Mouse (Mus musculus) embryonic facial prominence, embryonic 12.5 days (tissue): Measurements from ENCODE around the gene Mdga1. TPM values are rescaled to one million over a fixed set of nuclear protein-coding genes. Genes with fewer than 3 reads are reported as not detected.

ENCODE experiments used
- ATAC-seq: fragments of 200-750 bp; cut with Nextera tagmentation; 2 replicates; pipeline ENCODE4 v1.8.0; 2017; ENCODE audit not compliant: insufficient number of reproducible peaks, insufficient read depth, low FRiP score, low TSS enrichment
- H3K27ac ChIP-seq: fragments of 300-500 bp; sonication (generic); 2 replicates; pipeline ENCODE4 v1.5.1; 2016; ENCODE audit warnings: mild to moderate bottlenecking
- H3K27me3 ChIP-seq: fragments of 300-500 bp; sonication (generic); 2 replicates; pipeline ENCODE4 v1.6.1; 2016; ENCODE audit warnings: mild to moderate bottlenecking, moderate library complexity
- H3K36me3 ChIP-seq: fragments of 300-500 bp; sonication (generic); 2 replicates; pipeline ENCODE4 v1.6.1; 2016; ENCODE audit warnings: mild to moderate bottlenecking
- H3K4me1 ChIP-seq: fragments of 300-500 bp; sonication (generic); 2 replicates; pipeline ENCODE4 v1.6.1; 2016
- H3K4me2 ChIP-seq: fragments of 300-500 bp; sonication (generic); replicated peaks from 2 replicates; pipeline ENCODE4 v1.6.1; 2016; ENCODE audit warnings: mild to moderate bottlenecking, moderate library complexity
- H3K4me3 ChIP-seq: fragments of 300-500 bp; sonication (generic); 2 replicates; pipeline ENCODE4 v1.5.1; 2016; ENCODE audit warnings: mild to moderate bottlenecking
- H3K9ac ChIP-seq: fragments of 300-500 bp; sonication (generic); 2 replicates; pipeline ENCODE4 v1.6.1; 2016; ENCODE audit warnings: mild to moderate bottlenecking, moderate library complexity
- H3K9me3 ChIP-seq: fragments of 300-500 bp; sonication (generic); 2 replicates; pipeline ENCODE4 v1.6.1; 2016; ENCODE audit warnings: mild to moderate bottlenecking, moderate library complexity
- WGBS: fragments of 180-500 bp; shearing (Covaris S2); methylation state at CpG from one replicate; pipeline ENCODE4 v1.1.7; 2016; 5-methylcytosine and 5-hydroxymethylcytosine counted together
- polyA plus RNA-seq: library from polyadenylated mRNA; unstranded; fragments of >200 nt; fragmentation: Nextera tagmentation; extraction: Ambion mirVana; gene quantifications from 2 replicates; pipeline ENCODE4 v1.2.1, GENCODE M21; 2016

Gene Mdga1
- polyA plus RNA-seq, 1 experiment from 2014 or later: 4.0 TPM

DNA sequence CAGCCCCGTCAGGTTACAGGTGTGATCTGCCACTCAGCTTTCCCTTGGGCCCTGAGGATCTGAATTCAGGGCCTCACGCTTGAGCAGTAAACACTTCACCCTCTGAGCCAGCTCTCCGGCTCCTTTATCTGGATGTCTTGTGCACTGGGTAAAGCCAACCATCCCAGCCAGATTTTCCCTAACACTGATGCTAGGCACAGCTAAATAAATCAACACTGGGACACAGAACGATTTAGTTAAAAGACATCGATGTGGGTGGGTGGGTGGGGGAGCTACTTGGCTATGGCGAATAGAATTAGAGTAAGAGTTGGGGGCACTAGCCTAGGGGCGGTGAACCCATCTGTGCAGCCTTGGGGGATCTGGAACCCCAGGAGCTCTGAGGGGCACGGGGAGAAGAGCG, 135.6 kb downstream of the Mdga1 start:
- ATAC-seq: no peak
- Histone ChIP-seq H3K9me3 (no peaks in the 10 kb centered on the region), H3K27me3 (no peaks in the 10 kb centered on the region), H3K4me1 (peaks cover 14% of the 10 kb centered on the region), H3K36me3 (no peaks in the 10 kb centered on the region), H3K9ac (no peak overlapping the region), H3K27ac (no peak overlapping the region), H3K4me3 (no peak overlapping the region), H3K4me2 (no peak overlapping the region)
- WGBS: 87% methylated on average over 9 of the region's 9 CpGs

- no peak overlapping the region for H3K9ac ChIP-seq
- 84% methylated on average over 11 of the region's 11 CpGs for whole genome bisulfite sequencing
These were observed 138.2 kb downstream of the Mdga1 start for GRCm38 (mm10) chr17:29831696-29832095.

DNA sequence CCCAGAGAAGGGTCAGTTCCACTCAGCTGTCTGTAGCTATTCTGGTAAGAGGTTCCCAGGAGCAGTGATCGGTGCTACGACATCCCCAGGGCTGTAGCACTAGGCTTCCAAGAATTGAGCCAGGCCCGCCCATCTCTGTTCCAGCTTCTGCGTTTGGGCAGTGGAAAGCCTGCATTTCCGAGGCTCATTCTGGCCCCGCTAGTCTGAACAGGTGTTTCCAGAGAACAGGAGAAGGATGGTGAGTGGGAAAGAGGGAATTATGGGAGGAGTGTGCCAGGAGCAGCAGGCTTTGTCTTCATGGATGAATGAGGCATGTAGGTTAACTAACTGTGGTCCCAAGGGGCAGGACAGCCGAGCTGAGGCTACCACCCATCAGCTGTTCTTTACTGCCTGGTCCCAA, 140.8 kb downstream of the Mdga1 start:
- Histone ChIP-seq H3K9me3 (no peaks in the 10 kb centered on the region), H3K4me3 (no peak overlapping the region), H3K9ac (no peak overlapping the region), H3K36me3 (no peaks in the 10 kb centered on the region), H3K27me3 (no peaks in the 10 kb centered on the region), H3K4me2 (no peak overlapping the region), H3K4me1 (no peaks in the 10 kb centered on the region), H3K27ac (no peak overlapping the region)
- WGBS: 80% methylated on average over 7 of the region's 7 CpGs
- ATAC-seq: no peak

More at GRCm38 (mm10) chr17:29831696-29832095, 138.2 kb downstream of the Mdga1 start:
- ATAC-seq: no peak
- no peaks in the 10 kb centered on the region for H3K36me3 ChIP-seq
- no peaks in the 10 kb centered on the region for H3K4me1 ChIP-seq
- H3K4me2 ChIP-seq: no peak overlapping the region
- H3K4me3 ChIP-seq: no peak overlapping the region
- H3K9me3 ChIP-seq: no peaks in the 10 kb centered on the region
- no peak overlapping the region for H3K27ac ChIP-seq
- no peaks in the 10 kb centered on the region for H3K27me3 ChIP-seq

DNA sequence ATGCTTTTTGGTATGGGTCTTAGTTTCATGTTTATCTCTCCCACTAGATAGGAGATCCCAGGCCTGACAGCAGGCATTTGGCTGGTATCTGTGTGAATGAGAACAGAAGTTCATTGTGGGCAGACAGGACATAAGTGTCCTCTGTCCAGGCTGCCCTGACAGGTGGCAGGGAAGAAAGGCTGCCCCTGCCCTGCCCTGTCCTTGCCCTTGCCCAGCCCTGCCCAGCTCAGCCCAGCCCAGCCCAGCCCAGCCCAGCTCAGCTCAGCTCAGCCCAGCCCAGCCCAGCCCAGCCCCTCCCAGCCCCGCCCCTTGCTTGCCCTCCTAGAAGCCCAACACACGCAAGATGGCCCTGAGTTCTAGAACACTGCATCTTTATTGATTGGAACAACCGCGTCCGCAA, 142.3 kb downstream of the Mdga1 start:
- no peak overlapping the region for H3K4me3 ChIP-seq
- H3K4me2 ChIP-seq: no peak overlapping the region
- no peaks in the 10 kb centered on the region for H3K27me3 ChIP-seq
- no peaks in the 10 kb centered on the region for H3K36me3 ChIP-seq
- ATAC-seq: no peak
- H3K9me3 ChIP-seq: no peaks in the 10 kb centered on the region
- 69% methylated on average over 5 of the region's 5 CpGs for WGBS
- no peak overlapping the region for H3K27ac ChIP-seq
- H3K4me1 ChIP-seq: no peaks in the 10 kb centered on the region
- no peak overlapping the region for H3K9ac ChIP-seq

DNA sequence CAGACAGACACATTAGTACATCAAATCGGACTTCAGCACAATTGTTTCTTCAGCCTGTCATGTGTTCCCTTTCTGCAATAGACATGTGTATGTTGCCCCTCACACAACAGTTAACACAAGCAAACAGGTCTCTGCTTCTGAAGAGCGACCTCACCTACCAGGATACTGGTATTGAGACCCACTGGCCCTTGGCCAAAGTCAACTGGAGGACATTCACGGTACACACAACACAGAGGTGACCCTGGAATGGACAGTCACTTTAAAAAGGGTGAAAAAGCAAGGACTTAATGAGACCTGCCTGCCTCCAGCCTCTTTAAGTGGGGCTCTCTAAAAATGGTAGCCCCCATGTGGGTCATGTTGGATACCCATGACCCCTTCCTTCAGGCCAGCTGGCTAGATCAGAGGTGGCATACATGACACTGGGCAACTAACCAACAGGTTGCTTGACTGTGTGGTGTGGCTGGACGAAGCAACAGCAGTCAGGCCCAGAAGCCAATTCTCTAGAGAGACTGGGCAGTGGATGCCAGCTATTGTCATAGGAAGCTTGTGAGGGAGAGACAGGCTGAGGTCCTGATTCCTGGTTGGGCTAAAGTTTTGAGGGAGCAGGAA, 145.3 kb downstream of the Mdga1 start:
- no peaks in the 10 kb centered on the region for H3K9me3 ChIP-seq

GRCm38 (mm10) chr17:29824208-29824509, 145.7 kb downstream of the Mdga1 start:
- ATAC-seq: no peak
- Histone ChIP-seq H3K4me3 (no peak overlapping the region), H3K4me1 (no peaks in the 10 kb centered on the region), H3K27me3 (no peaks in the 10 kb centered on the region), H3K9me3 (no peaks in the 10 kb centered on the region), H3K27ac (no peak overlapping the region), H3K4me2 (no peak overlapping the region), H3K9ac (no peak overlapping the region), H3K36me3 (no peaks in the 10 kb centered on the region)
- WGBS: 60% methylated on average over 5 of the region's 5 CpGs

More for the DNA sequence above, 145.3 kb downstream of the Mdga1 start:
- Histone ChIP-seq H3K27me3 (no peaks in the 10 kb centered on the region), H3K9ac (no peak overlapping the region), H3K4me1 (no peaks in the 10 kb centered on the region), H3K27ac (no peak overlapping the region), H3K36me3 (no peaks in the 10 kb centered on the region), H3K4me2 (no peak overlapping the region), H3K4me3 (no peak overlapping the region)
- 78% methylated on average over 4 of the region's 4 CpGs for WGBS
- no peak for ATAC-seq

DNA sequence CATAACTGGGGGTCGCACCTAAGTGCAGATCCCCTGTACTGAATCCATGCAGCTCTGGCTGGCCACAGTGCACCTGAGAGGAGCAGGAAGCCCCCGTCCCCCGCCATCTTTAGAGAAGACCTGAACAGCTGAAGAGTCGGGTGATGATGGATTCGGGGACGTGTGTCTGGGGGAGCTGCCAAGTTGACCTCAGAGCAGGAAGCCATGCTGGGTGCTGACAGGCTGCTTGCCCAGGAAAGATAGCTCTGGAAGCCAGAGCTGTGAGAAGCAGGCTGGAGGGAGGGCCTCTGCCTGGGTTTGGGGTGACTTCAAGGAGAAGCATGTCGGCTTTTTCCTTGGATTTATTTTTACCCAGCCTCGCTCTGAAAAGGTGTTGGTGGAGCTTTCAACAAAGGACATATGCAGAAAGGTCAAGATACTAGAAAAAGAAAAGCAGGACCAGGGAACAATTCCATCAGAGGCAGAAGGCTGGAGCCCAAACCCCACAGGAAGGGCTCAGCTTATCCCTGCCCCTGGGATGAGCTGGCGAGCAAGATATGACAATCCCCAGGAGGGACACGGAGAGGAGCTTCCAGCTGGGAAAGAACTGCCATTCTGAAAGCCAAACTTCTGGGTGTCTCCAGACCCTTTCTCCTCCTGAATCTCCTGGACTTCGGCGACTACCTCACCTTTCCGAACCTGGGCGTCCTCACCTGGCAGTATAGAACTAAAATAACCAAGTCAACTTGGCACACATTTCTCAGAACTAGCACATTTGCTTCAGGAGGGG, 146.3 kb downstream of the Mdga1 start:
- WGBS: 67% methylated on average over 14 of the region's 14 CpGs
- Histone ChIP-seq H3K4me1 (peaks cover 1% of the 10 kb centered on the region), H3K36me3 (no peaks in the 10 kb centered on the region), H3K4me2 (no peak overlapping the region), H3K9ac (no peak overlapping the region), H3K27ac (no peak overlapping the region), H3K9me3 (no peaks in the 10 kb centered on the region), H3K27me3 (no peaks in the 10 kb centered on the region), H3K4me3 (no peak overlapping the region)
- no peak for ATAC-seq

DNA sequence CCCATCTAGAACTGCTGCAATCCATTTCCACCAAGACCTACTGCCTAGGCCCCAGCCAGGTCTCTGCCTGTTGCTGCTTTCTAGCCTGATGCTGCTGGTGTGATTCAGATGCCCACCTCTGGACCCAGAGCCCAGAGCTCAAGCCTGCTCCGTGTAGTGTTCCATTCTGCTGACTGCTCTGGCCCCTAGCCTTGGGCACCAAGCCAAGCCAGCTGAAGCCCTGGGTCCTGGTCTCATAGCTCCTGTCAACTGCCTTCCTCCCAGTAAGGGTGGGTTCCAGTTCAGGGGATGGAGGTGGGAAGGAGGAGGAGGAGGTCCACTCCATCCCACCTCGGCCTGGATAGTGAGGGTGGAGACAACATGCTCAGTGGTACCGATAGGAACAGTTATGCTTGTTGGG, 150.3 kb downstream of the Mdga1 start:
- WGBS: 92% methylated on average over 3 of the region's 3 CpGs
- no peak overlapping the region for H3K9ac ChIP-seq
- no peak overlapping the region for H3K27ac ChIP-seq
- H3K27me3 ChIP-seq: no peaks in the 10 kb centered on the region
- peaks cover 8% of the 10 kb centered on the region for H3K4me1 ChIP-seq
- H3K9me3 ChIP-seq: no peaks in the 10 kb centered on the region
- no peak for ATAC-seq
- no peaks in the 10 kb centered on the region for H3K36me3 ChIP-seq
- no peak overlapping the region for H3K4me3 ChIP-seq
- H3K4me2 ChIP-seq: no peak overlapping the region

DNA sequence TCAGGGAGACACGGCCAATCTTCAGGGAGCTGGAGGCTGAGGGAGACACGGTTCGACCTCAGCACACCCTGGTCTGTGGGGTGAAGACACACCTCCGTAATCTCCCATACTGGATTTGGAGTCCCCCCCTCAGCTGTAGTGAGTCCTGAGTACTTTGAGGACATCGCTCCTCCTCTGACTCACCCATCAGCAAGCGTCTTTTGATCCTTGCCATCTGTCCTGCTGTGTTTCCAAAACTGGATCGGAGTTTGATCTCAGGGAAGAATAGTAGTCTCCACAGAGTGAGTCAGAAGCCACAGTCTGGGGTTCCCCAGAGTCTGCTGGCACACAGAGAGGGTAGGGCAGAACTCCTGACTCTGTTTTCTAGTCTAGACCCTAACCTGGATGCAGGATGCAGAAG, 150.9 kb downstream of the Mdga1 start:
- no peak overlapping the region for H3K4me2 ChIP-seq
- no peak overlapping the region for H3K9ac ChIP-seq
- 83% methylated on average over 7 of the region's 7 CpGs for WGBS
- no peaks in the 10 kb centered on the region for H3K27me3 ChIP-seq
- no peak for ATAC-seq
- no peak overlapping the region for H3K27ac ChIP-seq
- no peaks in the 10 kb centered on the region for H3K9me3 ChIP-seq
- no peaks in the 10 kb centered on the region for H3K36me3 ChIP-seq
- H3K4me3 ChIP-seq: no peak overlapping the region
- peaks cover 8% of the 10 kb centered on the region for H3K4me1 ChIP-seq

GRCm38 (mm10) chr17:29818264-29818945, 151.5 kb downstream of the Mdga1 start:
- no peaks in the 10 kb centered on the region for H3K9me3 ChIP-seq
- H3K27ac ChIP-seq: no peak overlapping the region
- 35% methylated on average over 11 of the region's 11 CpGs for WGBS
- H3K9ac ChIP-seq: no peak overlapping the region
- H3K4me3 ChIP-seq: no peak overlapping the region
- no peaks in the 10 kb centered on the region for H3K27me3 ChIP-seq
- no peak overlapping the region for H3K4me2 ChIP-seq
- no peaks in the 10 kb centered on the region for H3K36me3 ChIP-seq
- ATAC-seq: no peak
- peaks cover 11% of the 10 kb centered on the region for H3K4me1 ChIP-seq

DNA sequence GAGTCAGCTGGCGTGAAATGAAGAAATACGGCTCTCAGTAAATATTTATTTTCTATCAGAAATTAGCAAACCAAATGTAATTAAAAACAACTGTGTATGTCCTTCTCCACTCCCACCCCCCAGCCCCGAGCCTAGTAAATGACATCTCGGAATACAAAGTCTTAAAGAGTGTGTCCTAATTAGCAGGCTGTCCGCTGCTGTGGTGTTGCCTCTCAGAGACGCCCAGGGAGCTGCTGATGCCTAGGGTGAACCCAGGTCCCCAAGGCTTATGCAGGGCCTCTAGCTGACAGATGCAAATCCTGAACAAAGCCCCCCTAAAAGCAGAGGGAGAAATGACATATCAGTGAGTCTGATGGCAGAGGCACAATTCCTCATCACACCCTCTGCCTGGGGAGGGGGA, 155.1 kb downstream of the Mdga1 start:
- H3K4me3 ChIP-seq: no peak overlapping the region
- no peaks in the 10 kb centered on the region for H3K27me3 ChIP-seq
- no peaks in the 10 kb centered on the region for H3K36me3 ChIP-seq
- no peak for ATAC-seq
- H3K27ac ChIP-seq: no peak overlapping the region
- WGBS: 34% methylated on average over 6 of the region's 6 CpGs
- no peaks in the 10 kb centered on the region for H3K9me3 ChIP-seq
- H3K9ac ChIP-seq: no peak overlapping the region
- H3K4me2 ChIP-seq: no peak overlapping the region
- peaks cover 14% of the 10 kb centered on the region for H3K4me1 ChIP-seq

GRCm38 (mm10) chr17:29813328-29813727, 156.6 kb downstream of the Mdga1 start:
- H3K36me3 ChIP-seq: no peaks in the 10 kb centered on the region
- no peaks in the 10 kb centered on the region for H3K27me3 ChIP-seq
- peaks cover 10% of the 10 kb centered on the region for H3K4me1 ChIP-seq
- H3K27ac ChIP-seq: no peak overlapping the region
- no peak overlapping the region for H3K9ac ChIP-seq
- no peak overlapping the region for H3K4me3 ChIP-seq
- ATAC-seq: no peak
- H3K4me2 ChIP-seq: no peak overlapping the region
- 12% methylated on average over 4 of the region's 4 CpGs for WGBS
- no peaks in the 10 kb centered on the region for H3K9me3 ChIP-seq
